Mouse (Mus musculus) stomach, postnatal 0 days (tissue): Measurements from ENCODE around the gene Atp6v0a1.

Experiments used
- CTCF ChIP-seq: IDR thresholded peaks from 2 replicates; pipeline ENCODE4 v1.5.1; 2016; ENCODE audit warnings: antibody characterized with exemption, low read depth, mild to moderate bottlenecking, moderate library complexity
- EP300 ChIP-seq: optimal IDR thresholded peaks from 2 replicates; pipeline ENCODE3; 2016; ENCODE audit warnings: antibody characterized with exemption

- TF ChIP-seq CTCF (no peak), EP300 (no peak)
Measured at GRCm38 (mm10) chr11:100983778-100984131, 25.5 kb upstream of the Atp6v0a1 start.
